Mouse (Mus musculus) kidney, adult 2 months (tissue): ENCODE measurements around the gene Tmem106a.
"Not testable (repeated sequence)": the region's sequence is repeated elsewhere in the genome, so short reads cannot be mapped to it uniquely, and the experiment has no call there.

Experiments
- CTCF ChIP-seq: fragments of 200-500 bp; conservative IDR thresholded peaks from 2 replicates; pipeline ENCODE4 v1.5.1; 2011; ENCODE audit warnings: low read depth, mild to moderate bottlenecking, control low read depth, low read length, moderate library complexity, mixed read lengths; ENCODE audit not compliant: insufficient read depth, insufficient read length
- POLR2A ChIP-seq: fragments of 200-500 bp; IDR thresholded peaks from one replicate; pipeline ENCODE4 v1.6.1; 2011; ENCODE audit warnings: low read depth, low read length, control low read depth

- TF ChIP-seq CTCF, POLR2A: not testable (repeated sequence)
Measured at GRCm38 (mm10) chr11:101628733-101629417, 46.8 kb downstream of the Tmem106a start.
